Mouse (Mus musculus) left cerebral cortex, postnatal 25 days (tissue): Measurements from ENCODE around the gene Slc51a. TPM values are rescaled to one million over a fixed set of nuclear protein-coding genes. Genes with fewer than 3 reads are reported as not detected.
A peak's percentile ranks its signal among the peaks of the same experiment; 100 is the strongest.

ENCODE experiments used
- DNase-seq, 2 experiments: peaks; one replicate each; pipeline ENCODE4 v3.0.0; 2022; ENCODE audit warnings: low spot score in 2 of 2, mixed read lengths in 1 of 2
- intact Hi-C: fragments of 180-260 bp; cut with DNase I; formaldehyde crosslinking; loops from one replicate; pipeline ENCODE4 v1.15.1; 2025
- total RNA-seq, 2 experiments: library from RNA; stranded (reverse); gene quantifications; 2 replicates each; pipeline ENCODE4 v1.2.3; 2021

Slc51a gene
- total RNA-seq, 2 experiments from 2014 or later, result not detected

GRCm38 (mm10) chr16:32441432-32441831 lies 46.2 kb downstream of the Slc51a start:
- intact Hi-C loops, result no loop called here

GRCm38 (mm10) chr16:32437266-32437665 lies 50.4 kb downstream of the Slc51a start:
- intact Hi-C loops, result no loop called here
- no peak for DNase-seq

More at GRCm38 (mm10) chr16:32441432-32441831, 46.2 kb downstream of the Slc51a start:
- no peak for DNase-seq

- DNase-seq, result no peak
- intact Hi-C loops, result no loop called here
Observed at GRCm38 (mm10) chr16:32436657-32437056, 51.0 kb downstream of the Slc51a start.

- intact Hi-C loops, result no loop called here
Observed at GRCm38 (mm10) chr16:32434691-32435090, 53.0 kb downstream of the Slc51a start.

GRCm38 (mm10) chr16:32434066-32434465 lies 53.6 kb downstream of the Slc51a start:
- intact Hi-C loops, result no loop called here
- no peak for DNase-seq

More at GRCm38 (mm10) chr16:32434691-32435090, 53.0 kb downstream of the Slc51a start:
- DNase-seq, result no peak

GRCm38 (mm10) chr16:32433138-32433537 lies 54.5 kb downstream of the Slc51a start:
- no peak for DNase-seq
- intact Hi-C loops, result no loop called here

- intact Hi-C loops, result loop anchor here (2.0 kb wide), 1 partner anchor 99 kb away; the partner anchor contains the start of gene Ubxn7
Observed at GRCm38 (mm10) chr16:32431926-32432325, 55.8 kb downstream of the Slc51a start.

GRCm38 (mm10) chr16:32431047-32431591 lies 56.6 kb downstream of the Slc51a start:
- DNase-seq, result no peak
- intact Hi-C loops, result loop anchor here (2.0 kb wide), 1 partner anchor 98 kb away; the partner anchor contains the start of gene Ubxn7

More at GRCm38 (mm10) chr16:32431926-32432325, 55.8 kb downstream of the Slc51a start:
- DNase-seq, result no peak

GRCm38 (mm10) chr16:32430474-32431046 lies 57.1 kb downstream of the Slc51a start, which contains the start of gene Pcyt1a:
Gene Pcyt1a, plus strand, starts transcription at chr16:32430921.
- intact Hi-C loops, result loop anchor here (2.0 kb wide), 1 partner anchor 98 kb away; the partner anchor contains the start of gene Ubxn7

GRCm38 (mm10) chr16:32427506-32427905 lies 60.2 kb downstream of the Slc51a start:
- intact Hi-C loops, result no loop called here

More at GRCm38 (mm10) chr16:32430474-32431046, 57.1 kb downstream of the Slc51a start, which contains the start of gene Pcyt1a:
- peak; percentile 89 to 94 for DNase-seq

More at GRCm38 (mm10) chr16:32427506-32427905, 60.2 kb downstream of the Slc51a start:
- DNase-seq, result no peak

Other genes starting within 250 kb of the Slc51a start
- 10 to 100 TPM; 46.8 to 49.6 TPM for gene Fbxo45, start 240.7 kb downstream of the Slc51a start, total RNA-seq
- gene Wdr53, start 240.7 kb downstream of the Slc51a start, total RNA-seq, result 10 to 100 TPM; 11.8 to 12.6 TPM
- gene Smco1, start 216.4 kb downstream of the Slc51a start, total RNA-seq, result under 1 TPM in 1 of 2 experiments, not detected in 1; 0.50 TPM
- 10 to 100 TPM; 27.7 TPM for gene Rnf168, start 210.4 kb downstream of the Slc51a start, total RNA-seq
- 10 to 100 TPM; 46.8 to 50.1 TPM for gene Ubxn7, start 155.6 kb downstream of the Slc51a start, total RNA-seq
- under 1 TPM in 1 of 2 experiments, not detected in 1; 0.27 TPM for gene Tm4sf19, start 87.4 kb downstream of the Slc51a start, total RNA-seq
- gene Tctex1d2, start 68.2 kb downstream of the Slc51a start, total RNA-seq, result 10 to 100 TPM; 11.2 to 14.1 TPM
- gene Pcyt1a, start 57.0 kb downstream of the Slc51a start, total RNA-seq, result 10 to 100 TPM; 38.2 to 40.3 TPM
- gene Zdhhc19, start 8.4 kb upstream of the Slc51a start, total RNA-seq, result not detected
- gene Tfrc, start 121.0 kb upstream of the Slc51a start, total RNA-seq, result 10 to 100 TPM; 71.0 to 79.9 TPM
- 100 to 1,000 TPM; 179 to 184 TPM for gene Tnk2, start 156.0 kb upstream of the Slc51a start, total RNA-seq
- not detected for gene Muc4, start 248.0 kb upstream of the Slc51a start, total RNA-seq